Mouse (Mus musculus) liver, embryonic 12.5 days (tissue): ENCODE data around the gene Psmd9. TPM values are rescaled to one million over a fixed set of nuclear protein-coding genes. Genes with fewer than 3 reads are reported as not detected.

Source experiments
- ATAC-seq: fragments of 200-750 bp; cut with Nextera tagmentation; 2 replicates; pipeline ENCODE4 v1.8.0; 2017; ENCODE audit warnings: moderate number of reproducible peaks, mild to moderate bottlenecking, moderate library complexity
- H3K27ac ChIP-seq: fragments of 300-500 bp; sonication (generic); 2 replicates; pipeline ENCODE4 v1.5.1; 2016; ENCODE audit warnings: mild to moderate bottlenecking
- H3K27me3 ChIP-seq: fragments of 300-500 bp; sonication (generic); replicated peaks from 2 replicates; pipeline ENCODE4 v1.6.1; 2016; ENCODE audit warnings: mild to moderate bottlenecking, moderate library complexity
- H3K36me3 ChIP-seq: fragments of 300-500 bp; sonication (generic); 2 replicates; pipeline ENCODE4 v1.6.1; 2016; ENCODE audit warnings: mild to moderate bottlenecking, moderate library complexity
- H3K4me1 ChIP-seq: fragments of 300-500 bp; sonication (generic); 2 replicates; pipeline ENCODE4 v1.6.1; 2016
- H3K4me2 ChIP-seq: fragments of 300-500 bp; sonication (generic); 2 replicates; pipeline ENCODE4 v1.6.1; 2016; ENCODE audit warnings: mild to moderate bottlenecking, moderate library complexity
- H3K4me3 ChIP-seq: fragments of 300-500 bp; sonication (generic); 2 replicates; pipeline ENCODE4 v1.5.1; 2016; ENCODE audit warnings: mild to moderate bottlenecking, moderate library complexity
- H3K9ac ChIP-seq: fragments of 300-500 bp; sonication (generic); 2 replicates; pipeline ENCODE4 v1.6.1; 2016; ENCODE audit warnings: mild to moderate bottlenecking, moderate library complexity
- H3K9me3 ChIP-seq: fragments of 300-500 bp; sonication (generic); replicated peaks from 2 replicates; pipeline ENCODE4 v1.6.1; 2016; ENCODE audit warnings: mild to moderate bottlenecking, moderate library complexity
- WGBS: fragments of 180-500 bp; shearing (Covaris S2); methylation state at CpG from one replicate; pipeline ENCODE4 v1.1.7; 2016; ENCODE audit not compliant: insufficient replicate concordance; 5-methylcytosine and 5-hydroxymethylcytosine counted together
- polyA plus RNA-seq: library from polyadenylated mRNA; unstranded; fragments of >200 nt; fragmentation: Nextera tagmentation; extraction: Ambion mirVana; gene quantifications from 2 replicates; pipeline ENCODE4 v1.2.1, GENCODE M21; 2016

Gene Psmd9
- polyA plus RNA-seq: 77.4 and 77.8 TPM in 2 replicates

- Histone ChIP-seq H3K4me1 (peaks cover 29% of the 10 kb centered on the region), H3K9me3 (no peaks in the 10 kb centered on the region), H3K9ac (no peak within 1 kb of the TSS), H3K36me3 (peaks cover 28% of the 10 kb centered on the region), H3K27ac (no peak within 1 kb of the TSS), H3K27me3 (no peaks in the 10 kb centered on the region), H3K4me2 (no peak within 1 kb of the TSS), H3K4me3 (no peak within 1 kb of the TSS)
- no peak for ATAC-seq
- WGBS: 69% methylated on average over 5 of the region's 5 CpGs
Observed at GRCm38 (mm10) chr5:123169284-123169683, at the start of gene Psmd9. Psmd9 (plus strand) TSS chr5:123169413.

GRCm38 (mm10) chr5:123120624-123121215 is 48.5 kb upstream of the Psmd9 start:
- peaks cover 49% of the 10 kb centered on the region for H3K4me1 ChIP-seq
- ATAC-seq: no peak
- peaks cover 41% of the 10 kb centered on the region for H3K36me3 ChIP-seq
- H3K4me2 ChIP-seq: no peak overlapping the region
- no peak overlapping the region for H3K9ac ChIP-seq
- no peaks in the 10 kb centered on the region for H3K27me3 ChIP-seq
- 0 out of 2 replicates have a peak, but pooled peaks cover 4% of the 10 kb centered on the region for H3K9me3 ChIP-seq
- 81% methylated on average over 7 of the region's 7 CpGs for WGBS
- H3K27ac ChIP-seq: no peak overlapping the region
- no peak overlapping the region for H3K4me3 ChIP-seq

DNA sequence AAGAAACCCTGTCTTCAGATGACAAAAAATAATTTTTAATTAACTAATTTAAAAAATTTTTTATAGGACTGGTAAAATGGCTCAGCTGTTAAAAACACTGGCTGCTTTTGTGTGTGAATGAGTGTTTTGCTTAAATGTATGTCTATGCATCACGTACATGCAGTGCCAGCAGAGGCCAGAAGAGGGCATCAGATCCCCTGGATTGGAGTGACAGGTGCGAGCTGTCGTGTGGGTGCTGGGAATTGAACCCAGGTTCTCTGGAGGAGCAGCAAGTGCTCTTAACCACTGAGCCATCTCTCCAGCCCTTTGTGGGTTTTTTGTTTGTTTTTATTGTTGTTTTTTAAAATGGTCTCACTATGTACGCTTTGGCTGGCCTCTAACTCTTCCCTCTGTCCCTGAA is 47.0 kb upstream of the Psmd9 start:
- WGBS: 87% methylated on average over 4 of the region's 4 CpGs
- H3K27me3 ChIP-seq: no peaks in the 10 kb centered on the region
- no peak for ATAC-seq
- H3K27ac ChIP-seq: no peak overlapping the region
- H3K9me3 ChIP-seq: 0 out of 2 replicates have a peak, but pooled peaks cover 4% of the 10 kb centered on the region
- peaks cover 27% of the 10 kb centered on the region for H3K36me3 ChIP-seq
- peaks cover 58% of the 10 kb centered on the region for H3K4me1 ChIP-seq
- H3K4me2 ChIP-seq: no peak overlapping the region
- H3K4me3 ChIP-seq: no peak overlapping the region
- no peak overlapping the region for H3K9ac ChIP-seq

DNA sequence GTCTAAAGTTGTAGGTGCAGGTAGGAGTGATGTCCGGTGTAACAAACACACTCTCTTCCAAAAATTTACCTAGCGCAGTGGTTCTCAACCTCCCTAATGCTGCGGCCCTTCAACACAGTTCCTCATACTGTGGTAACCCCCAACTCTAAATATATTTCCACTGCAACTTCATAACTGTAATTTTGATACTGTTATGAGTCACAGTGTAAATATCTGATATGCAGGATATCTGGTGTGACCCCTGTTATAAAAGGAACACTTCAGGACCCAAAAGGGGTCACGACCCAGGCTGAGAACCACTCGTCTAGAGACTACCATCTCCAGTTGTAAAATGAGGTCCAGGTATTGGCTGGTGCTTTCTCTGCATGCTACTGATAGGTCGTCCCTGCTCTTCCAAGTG is 44.1 kb upstream of the Psmd9 start:
- H3K27me3 ChIP-seq: peaks cover 9% of the 10 kb centered on the region; the same call in 1 of the 2 replicates
- ATAC-seq: no peak
- 0 out of 2 replicates have a peak, but pooled peaks cover 4% of the 10 kb centered on the region for H3K9me3 ChIP-seq
- H3K36me3 ChIP-seq: peaks cover 10% of the 10 kb centered on the region
- H3K27ac ChIP-seq: peak overlapping the region; percentile 11; the same call in 1 of the 2 replicates
- H3K4me1 ChIP-seq: peaks cover 62% of the 10 kb centered on the region
- WGBS: 63% methylated on average over 6 of the region's 6 CpGs
- peak overlapping the region; percentile 30 for H3K4me2 ChIP-seq
- H3K9ac ChIP-seq: no peak overlapping the region
- no peak overlapping the region for H3K4me3 ChIP-seq

- no peak overlapping the region for H3K4me3 ChIP-seq
- peaks cover 11% of the 10 kb centered on the region; the same call in 1 of the 2 replicates for H3K27me3 ChIP-seq
- H3K4me1 ChIP-seq: peaks cover 63% of the 10 kb centered on the region
- peak overlapping the region; percentile 11; the same call in 1 of the 2 replicates for H3K27ac ChIP-seq
- no peak overlapping the region for H3K9ac ChIP-seq
- 0 out of 2 replicates have a peak, but pooled peaks cover 4% of the 10 kb centered on the region for H3K9me3 ChIP-seq
- peaks cover 10% of the 10 kb centered on the region for H3K36me3 ChIP-seq
- ATAC-seq: peak; percentile 31; the same call in 1 of the 2 replicates
- peak overlapping the region; percentile 30 for H3K4me2 ChIP-seq
- 25% methylated on average over 18 of the region's 18 CpGs for WGBS
Observed at GRCm38 (mm10) chr5:123125638-123126406, 43.4 kb upstream of the Psmd9 start.

DNA sequence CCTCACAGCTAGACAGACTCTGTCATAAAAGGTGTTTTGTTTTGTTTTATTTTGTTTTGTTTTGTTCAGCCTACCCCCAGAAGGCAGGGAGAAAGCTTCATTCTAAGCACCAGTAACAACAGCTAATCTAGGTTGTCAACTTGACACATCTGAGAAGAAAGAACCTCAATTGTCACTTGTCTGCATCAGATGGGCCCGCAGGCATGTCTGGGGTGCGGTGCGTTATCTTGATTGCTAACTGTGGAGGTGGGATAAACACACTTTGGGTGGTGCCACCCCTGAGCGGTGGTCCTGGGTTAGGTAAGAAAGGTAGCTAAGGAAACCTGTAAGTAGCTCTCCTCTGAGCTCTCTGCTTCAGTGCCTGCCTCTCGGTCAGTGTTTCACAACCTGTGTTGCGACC is 42.2 kb upstream of the Psmd9 start:
- Histone ChIP-seq H3K4me2 (no peak overlapping the region), H3K36me3 (peaks cover 10% of the 10 kb centered on the region), H3K9me3 (0 out of 2 replicates have a peak, but pooled peaks cover 4% of the 10 kb centered on the region), H3K27ac (no peak overlapping the region), H3K4me3 (no peak overlapping the region), H3K27me3 (peaks cover 16% of the 10 kb centered on the region), H3K9ac (no peak overlapping the region), H3K4me1 (peaks cover 72% of the 10 kb centered on the region)
- no peak for ATAC-seq
- 41% methylated on average over 6 of the region's 6 CpGs for WGBS

DNA sequence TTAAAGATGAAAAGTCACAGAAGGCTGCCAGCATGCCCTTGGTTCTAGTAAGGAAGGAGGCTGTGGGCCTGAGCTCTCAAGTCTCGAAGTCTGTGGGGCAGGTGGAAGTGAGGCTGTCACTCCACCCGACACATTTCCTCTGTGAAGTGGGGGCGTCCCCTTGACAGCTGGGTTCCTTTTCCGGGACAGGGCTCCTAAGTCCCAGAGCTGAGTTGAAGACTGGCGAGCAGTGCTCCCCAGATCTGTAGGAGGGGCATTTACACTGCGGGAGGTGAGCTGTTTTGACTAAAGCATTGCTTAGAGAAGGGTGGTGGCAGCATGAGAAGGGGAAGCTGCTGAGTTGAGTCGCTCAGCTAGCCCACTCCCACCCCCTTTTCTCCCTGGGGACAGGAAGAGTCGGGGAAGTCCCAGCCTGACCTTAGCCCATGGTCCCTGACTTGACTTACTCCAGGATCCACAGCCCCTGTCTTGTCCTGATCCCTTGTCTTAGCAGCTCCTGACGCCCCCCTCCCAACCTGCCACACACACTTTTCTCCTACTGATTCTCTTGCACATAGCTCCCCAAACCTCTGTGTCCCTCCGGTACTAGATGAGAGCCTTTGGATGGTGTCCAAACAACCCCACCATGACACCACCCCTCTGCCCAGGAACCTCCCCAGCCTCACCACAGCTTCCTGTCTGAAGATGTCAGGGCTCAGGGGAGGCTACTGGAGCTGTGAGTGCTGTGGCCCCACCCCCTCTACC is 40.6 kb upstream of the Psmd9 start:
- no peak overlapping the region for H3K4me3 ChIP-seq
- H3K27me3 ChIP-seq: peaks cover 16% of the 10 kb centered on the region
- no peaks in the 10 kb centered on the region for H3K9me3 ChIP-seq
- peaks cover 88% of the 10 kb centered on the region for H3K4me1 ChIP-seq
- 22% methylated on average over 10 of the region's 10 CpGs for WGBS
- peak overlapping the region; percentile 37 for H3K9ac ChIP-seq
- H3K27ac ChIP-seq: peak overlapping the region; percentile 34
- H3K4me2 ChIP-seq: peak overlapping the region; percentile 20
- H3K36me3 ChIP-seq: peaks cover 5% of the 10 kb centered on the region
- ATAC-seq: no peak

DNA sequence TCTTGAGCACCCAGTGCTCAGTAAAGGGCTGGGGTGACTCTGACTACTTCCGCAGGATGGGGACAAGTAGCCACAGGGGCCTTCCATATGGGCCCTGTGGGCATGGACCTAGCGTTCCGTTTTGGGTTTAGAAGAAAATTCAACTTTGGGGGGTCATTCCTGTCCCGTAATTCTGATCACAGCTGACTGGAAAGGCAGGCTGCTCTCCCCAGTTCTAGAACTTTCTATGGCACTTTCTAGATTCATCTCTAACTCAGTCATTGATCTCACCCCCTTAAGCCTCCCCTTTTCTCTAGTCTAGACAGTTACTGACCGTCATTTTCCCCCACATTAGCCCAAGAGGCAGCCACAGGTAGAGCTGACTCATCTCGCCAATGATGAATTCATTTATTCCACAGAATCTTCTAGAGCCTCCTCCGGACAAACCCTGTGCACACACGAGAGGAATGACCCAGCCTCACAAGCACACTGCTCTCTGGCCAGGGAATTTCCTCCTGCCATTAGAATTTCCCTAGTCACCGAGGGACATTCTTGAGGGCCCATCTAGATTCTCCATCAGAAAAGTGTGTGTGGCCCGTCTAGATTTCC is 39.9 kb upstream of the Psmd9 start:
- Histone ChIP-seq H3K9me3 (no peaks in the 10 kb centered on the region), H3K9ac (no peak overlapping the region), H3K27me3 (peaks cover 16% of the 10 kb centered on the region), H3K27ac (0 out of 2 replicates have a peak overlapping the region, but pooled peaks have one; percentile 34), H3K4me3 (no peak overlapping the region), H3K36me3 (peaks cover 9% of the 10 kb centered on the region), H3K4me2 (peak overlapping the region; percentile 20), H3K4me1 (peaks cover 89% of the 10 kb centered on the region)
- WGBS: 39% methylated on average over 10 of the region's 10 CpGs
- ATAC-seq: no peak

GRCm38 (mm10) chr5:123130030-123130813 is 39.0 kb upstream of the Psmd9 start:
- Histone ChIP-seq H3K4me3 (no peak overlapping the region), H3K36me3 (peaks cover 18% of the 10 kb centered on the region), H3K27me3 (peaks cover 16% of the 10 kb centered on the region), H3K4me1 (peaks cover 89% of the 10 kb centered on the region), H3K9me3 (no peaks in the 10 kb centered on the region), H3K9ac (no peak overlapping the region), H3K4me2 (no peak overlapping the region), H3K27ac (no peak overlapping the region)
- WGBS: 85% methylated on average over 9 of the region's 9 CpGs
- ATAC-seq: no peak

DNA sequence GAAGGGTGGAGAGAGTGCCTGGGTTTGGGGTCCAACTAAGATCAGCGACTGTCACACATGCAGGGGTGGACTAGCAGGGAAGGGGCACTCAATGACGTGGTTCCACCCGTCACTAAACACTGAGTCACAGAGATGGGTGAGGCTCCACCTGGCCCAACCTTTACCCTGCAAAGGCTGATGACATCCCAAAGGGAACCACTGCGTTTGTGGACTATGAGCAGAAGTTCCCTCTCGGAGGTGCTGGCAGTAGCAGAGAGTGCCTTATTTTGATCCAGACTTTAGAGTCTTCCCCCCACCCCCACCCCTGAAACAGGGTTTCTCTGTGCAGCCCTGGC is 38.4 kb upstream of the Psmd9 start:
- no peak for ATAC-seq
- Histone ChIP-seq H3K36me3 (peaks cover 18% of the 10 kb centered on the region), H3K27me3 (peaks cover 16% of the 10 kb centered on the region), H3K27ac (no peak overlapping the region), H3K9ac (no peak overlapping the region), H3K9me3 (no peaks in the 10 kb centered on the region), H3K4me2 (no peak overlapping the region), H3K4me3 (no peak overlapping the region), H3K4me1 (peaks cover 89% of the 10 kb centered on the region)
- 60% methylated on average over 5 of the region's 5 CpGs for WGBS
